Mouse (Mus musculus): ENCODE results near the gene Egflam.

Gene Egflam

GRCm38 (mm10) chr15:7215845-7216244 lies 182.3 kb downstream of the Egflam start:
- DNase-seq = no peak

GRCm38 (mm10) chr15:7213683-7214082 lies 184.5 kb downstream of the Egflam start:
- DNase-seq = no peak

GRCm38 (mm10) chr15:7208180-7208579 lies 190.0 kb downstream of the Egflam start:
- no peak for DNase-seq

- DNase-seq = no peak
Measured at GRCm38 (mm10) chr15:7207292-7207691, 190.9 kb downstream of the Egflam start.

GRCm38 (mm10) chr15:7206110-7206509 lies 192.1 kb downstream of the Egflam start:
- no peak for DNase-seq

GRCm38 (mm10) chr15:7204917-7205316 lies 193.3 kb downstream of the Egflam start:
- no peak for DNase-seq

GRCm38 (mm10) chr15:7203606-7204330 lies 194.4 kb downstream of the Egflam start:
- DNase-seq = no peak

GRCm38 (mm10) chr15:7202981-7203380 lies 195.2 kb downstream of the Egflam start:
- no peak for DNase-seq

- no peak for DNase-seq
Measured at GRCm38 (mm10) chr15:7201421-7202380, 196.5 kb downstream of the Egflam start.

- DNase-seq = no peak
Measured at GRCm38 (mm10) chr15:7200286-7200685, 197.9 kb downstream of the Egflam start.

GRCm38 (mm10) chr15:7198816-7199215 lies 199.4 kb downstream of the Egflam start:
- no peak for DNase-seq

- DNase-seq = no peak
Measured at GRCm38 (mm10) chr15:7197652-7198445, 200.3 kb downstream of the Egflam start.

- no peak for DNase-seq
Measured at GRCm38 (mm10) chr15:7194748-7195221, 203.4 kb downstream of the Egflam start.

GRCm38 (mm10) chr15:7194147-7194720 lies 204.0 kb downstream of the Egflam start:
- no peak for DNase-seq

GRCm38 (mm10) chr15:7192582-7192981 lies 205.6 kb downstream of the Egflam start:
- DNase-seq = no peak

- no peak for DNase-seq
Measured at GRCm38 (mm10) chr15:7191074-7191473, 207.1 kb downstream of the Egflam start.

- no peak for DNase-seq
Measured at GRCm38 (mm10) chr15:7189678-7190454, 208.3 kb downstream of the Egflam start.

- DNase-seq = no peak
Measured at GRCm38 (mm10) chr15:7187682-7188081, 210.5 kb downstream of the Egflam start.

- DNase-seq = no peak
Measured at GRCm38 (mm10) chr15:7180576-7180975, 217.6 kb downstream of the Egflam start.

- no peak for DNase-seq
Measured at GRCm38 (mm10) chr15:7173776-7174175, 224.4 kb downstream of the Egflam start.

- no peak for DNase-seq
Measured at GRCm38 (mm10) chr15:7173346-7173745, 224.8 kb downstream of the Egflam start.

- DNase-seq = no peak
Measured at GRCm38 (mm10) chr15:7172875-7173274, 225.3 kb downstream of the Egflam start.

Data from cerebellum, adult 8-10 months (tissue).